Mouse (Mus musculus) MEL (cell line): ENCODE data around the gene Ccdc86. TPM values are rescaled to one million over a fixed set of nuclear protein-coding genes. Genes with fewer than 3 reads are reported as not detected.

Experiments used
- DNase-seq: peaks from one replicate; pipeline ENCODE4 v3.0.0; 2011; ENCODE audit warnings: low read depth, low spot score
- H3K27ac ChIP-seq: 2 replicates; pipeline ENCODE4 v1.5.1; 2012; ENCODE audit warnings: low read depth, mild to moderate bottlenecking, control low read depth, low read length, moderate library complexity; ENCODE audit not compliant: control insufficient read depth
- H3K27me3 ChIP-seq, 2 experiments: fragments of 150-350 bp in 1 of 2; sonication (generic) in 1 of 2; 2 replicates each; pipeline ENCODE4 v1.6.1; 2012; ENCODE audit warnings: low read length in 2 of 2, mild to moderate bottlenecking in 2 of 2, improper control_type of control experiment in 1 of 2, moderate library complexity in 1 of 2; ENCODE audit not compliant: insufficient read depth in 2 of 2, control insufficient read depth in 1 of 2
- H3K36me3 ChIP-seq, 2 experiments: 2 replicates each; pipeline ENCODE4 v1.6.1; 2012 to 2014; ENCODE audit warnings: low read length in 2 of 2, improper control_type of control experiment in 1 of 2, inconsistent platforms in 1 of 2, mild to moderate bottlenecking in 1 of 2; ENCODE audit not compliant: insufficient read depth in 2 of 2, control insufficient read depth in 1 of 2
- H3K4me1 ChIP-seq, 2 experiments: fragments of 150-350 bp in 1 of 2; sonication (generic) in 1 of 2; 2 replicates each; pipeline ENCODE4 v1.6.1; 2012; ENCODE audit warnings: low read length in 2 of 2, improper control_type of control experiment in 1 of 2, mild to moderate bottlenecking in 1 of 2; ENCODE audit not compliant: insufficient read depth in 2 of 2, control insufficient read depth in 1 of 2
- H3K4me3 ChIP-seq, 2 experiments: fragments of 150-350 bp in 1 of 2; sonication (generic) in 1 of 2; 2 replicates each; pipeline ENCODE4 v1.5.1; 2012; ENCODE audit warnings: low read depth in 2 of 2, low read length in 2 of 2, mild to moderate bottlenecking in 2 of 2, moderate library complexity in 2 of 2, control low read depth in 1 of 2, improper control_type of control experiment in 1 of 2; ENCODE audit not compliant: control insufficient read depth in 1 of 2, insufficient read depth in 1 of 2
- H3K79me2 ChIP-seq: 2 replicates; pipeline ENCODE4 v1.6.1; 2012; ENCODE audit warnings: mild to moderate bottlenecking, low read length, moderate library complexity; ENCODE audit not compliant: control insufficient read depth, poor library complexity, insufficient read depth
- H3K9ac ChIP-seq: 2 replicates; pipeline ENCODE4 v1.6.1; 2012; ENCODE audit warnings: low read depth, mild to moderate bottlenecking, control low read depth, low read length, moderate library complexity; ENCODE audit not compliant: control insufficient read depth, poor library complexity, severe bottlenecking
- H3K9me3 ChIP-seq: fragments of 150-350 bp; sonication (generic); replicated peaks from 2 replicates; pipeline ENCODE4 v1.6.1; 2012; ENCODE audit warnings: mild to moderate bottlenecking, low read length, improper control_type of control experiment, moderate library complexity; ENCODE audit not compliant: insufficient read depth
- CHD1 ChIP-seq: IDR thresholded peaks from 2 replicates; pipeline ENCODE4 v1.6.1; 2012; ENCODE audit warnings: low read depth, mild to moderate bottlenecking, inconsistent platforms, low read length, improper control_type of control experiment
- E2F4 ChIP-seq: IDR thresholded peaks from 2 replicates; pipeline ENCODE4 v1.6.1; 2011; ENCODE audit warnings: low read depth, low read length, improper control_type of control experiment, borderline replicate concordance
- JUND ChIP-seq: IDR thresholded peaks from 2 replicates; pipeline ENCODE4 v1.6.1; 2011; ENCODE audit warnings: low read depth, mild to moderate bottlenecking, improper control_type of control experiment, low read length
- KAT2A ChIP-seq: conservative IDR thresholded peaks from 2 replicates; pipeline ENCODE4 v1.6.1; 2012; ENCODE audit warnings: low read depth, low read length, improper control_type of control experiment, inconsistent platforms
- MAFK ChIP-seq: IDR thresholded peaks from 2 replicates; pipeline ENCODE4 v1.6.1; 2011; ENCODE audit warnings: low read depth, mild to moderate bottlenecking, low read length, improper control_type of control experiment, borderline replicate concordance
- MAX ChIP-seq: IDR thresholded peaks from 2 replicates; pipeline ENCODE4 v1.6.1; 2011; ENCODE audit warnings: low read length, improper control_type of control experiment
- MAZ ChIP-seq: IDR thresholded peaks from 2 replicates; pipeline ENCODE4 v1.6.1; 2012; ENCODE audit warnings: low read depth, mild to moderate bottlenecking, inconsistent platforms, low read length, improper control_type of control experiment
- POLR2A ChIP-seq, 2 experiments: IDR thresholded peaks; 2 replicates each; pipeline ENCODE4 v1.6.1; 2011 to 2012; ENCODE audit warnings: low read length in 2 of 2, mild to moderate bottlenecking in 2 of 2, control low read depth in 1 of 2, improper control_type of control experiment in 1 of 2, low read depth in 1 of 2, moderate library complexity in 1 of 2; ENCODE audit not compliant: control insufficient read depth in 1 of 2, insufficient read depth in 1 of 2, poor library complexity in 1 of 2
- POLR2AphosphoS2 ChIP-seq: IDR thresholded peaks from 2 replicates; pipeline ENCODE4 v1.6.1; 2011; ENCODE audit warnings: low read length, improper control_type of control experiment
- SIN3A ChIP-seq: IDR thresholded peaks from 2 replicates; pipeline ENCODE4 v1.6.1; 2012; ENCODE audit warnings: low read length, improper control_type of control experiment, inconsistent platforms
- TAL1 ChIP-seq: IDR thresholded peaks from 2 replicates; pipeline ENCODE4 v1.6.1; 2012; ENCODE audit warnings: mild to moderate bottlenecking, inconsistent platforms, low read length, moderate library complexity, mixed read lengths
- TBP ChIP-seq: IDR thresholded peaks from 2 replicates; pipeline ENCODE4 v1.8.0; 2011; ENCODE audit warnings: low read depth, low read length, improper control_type of control experiment
- UBTF ChIP-seq: IDR thresholded peaks from 2 replicates; pipeline ENCODE4 v1.6.1; 2012; ENCODE audit warnings: low read depth, mild to moderate bottlenecking, inconsistent platforms, low read length, improper control_type of control experiment, moderate library complexity, borderline replicate concordance; ENCODE audit not compliant: insufficient read depth
- USF2 ChIP-seq, 2 experiments: IDR thresholded peaks; 2 replicates each; pipeline ENCODE4 v1.6.1; 2011 to 2012; ENCODE audit warnings: improper control_type of control experiment in 2 of 2, low read length in 2 of 2, borderline replicate concordance in 1 of 2, inconsistent platforms in 1 of 2, low read depth in 1 of 2, mild to moderate bottlenecking in 1 of 2; ENCODE audit not compliant: insufficient read depth in 1 of 2
- ZKSCAN1 ChIP-seq: IDR thresholded peaks from 2 replicates; pipeline ENCODE4 v1.6.1; 2012; ENCODE audit warnings: low read depth, mild to moderate bottlenecking, inconsistent platforms, low read length, improper control_type of control experiment, moderate library complexity
- ZMIZ1 ChIP-seq: IDR thresholded peaks from 2 replicates; pipeline ENCODE4 v1.6.1; 2012; ENCODE audit warnings: low read depth, mild to moderate bottlenecking, inconsistent platforms, low read length, improper control_type of control experiment, moderate library complexity
- polyA plus RNA-seq, 2 experiments: library from polyadenylated mRNA; stranded (reverse) in 1 of 2; unstranded in 1 of 2; fragments of >175 nt in 1 of 2; fragments of >200 nt in 1 of 2; gene quantifications; 2 replicates each; pipeline versions ENCODE4 v1.2.1 to v1.2.4; 2012; ENCODE audit warnings: low replicate concordance in 2 of 2, low read depth in 1 of 2; ENCODE audit not compliant: insufficient read length in 2 of 2, insufficient read depth in 1 of 2, missing spikeins in 1 of 2
- total RNA-seq: library from RNA; depleted of rRNA; stranded (reverse); fragments of 300-350 nt; gene quantifications from 2 replicates; pipeline ENCODE4 v1.2.3, GENCODE M21; 2012

Ccdc86 gene
- total and polyA plus RNA-seq, 3 experiments, result 29.5 to 50.9 TPM; not detected in 1

GRCm38 (mm10) chr19:10897491-10897890, 51.6 kb downstream of the Ccdc86 start:
- DNase-seq, result no peak
- Histone ChIP-seq H3K4me3 (no peak overlapping the region), H3K79me2 (peaks cover 35% of the 10 kb centered on the region), H3K36me3 (peaks cover 6 to 13% of the 10 kb centered on the region in 2 experiments; a peak in 3 of 4 replicates), H3K27me3 (no peaks in the 10 kb centered on the region), H3K9me3 (no peaks in the 10 kb centered on the region), H3K27ac (no peak overlapping the region), H3K4me1 (peaks cover 0 to 7% of the 10 kb centered on the region in 2 experiments; a peak in 1 of 4 replicates), H3K9ac (no peak overlapping the region)
- TF ChIP-seq UBTF, result no peak
- TF ChIP-seq ZMIZ1, result no peak
- no peak for TF ChIP-seq POLR2A (IDR thresholded peaks at IDR 0.05; ENCODE audit: control insufficient read depth in 1 of 2, insufficient read depth in 1 of 2, low read depth in 1 of 2, low read length in 2 of 2, poor library complexity in 1 of 2)
- TF ChIP-seq SIN3A, result no peak
- TF ChIP-seq ZKSCAN1, result no peak
- TF ChIP-seq USF2 (IDR thresholded peaks at IDR 0.05; ENCODE audit: borderline replicate concordance in 1 of 2, insufficient read depth in 1 of 2, low read depth in 1 of 2, low read length in 2 of 2), result no peak
- TF ChIP-seq E2F4, result no peak
- no peak for TF ChIP-seq POLR2AphosphoS2

GRCm38 (mm10) chr19:10896849-10897248, 52.2 kb downstream of the Ccdc86 start:
- peaks cover 6 to 13% of the 10 kb centered on the region in 2 experiments; a peak in 3 of 4 replicates for H3K36me3 ChIP-seq
- DNase-seq, result no peak
- peak overlapping the region; percentile 69 to 97 for H3K4me3 ChIP-seq
- peak overlapping the region; percentile 97 for H3K9ac ChIP-seq
- peaks cover 35% of the 10 kb centered on the region for H3K79me2 ChIP-seq
- TF ChIP-seq TAL1 (no peak), POLR2A (IDR thresholded peaks at IDR 0.05; ENCODE audit: control insufficient read depth in 1 of 2, insufficient read depth in 1 of 2, low read depth in 1 of 2, low read length in 2 of 2, poor library complexity in 1 of 2) (no peak), POLR2AphosphoS2 (no peak), ZKSCAN1 (no peak), TBP (no peak)
- no peaks in the 10 kb centered on the region for H3K9me3 ChIP-seq
- no peak overlapping the region for H3K27ac ChIP-seq
- no peaks in the 10 kb centered on the region for H3K27me3 ChIP-seq
- peaks cover 0 to 7% of the 10 kb centered on the region in 2 experiments; a peak in 1 of 4 replicates for H3K4me1 ChIP-seq

GRCm38 (mm10) chr19:10895708-10896107, 53.4 kb downstream of the Ccdc86 start:
- Histone ChIP-seq H3K27me3 (no peaks in the 10 kb centered on the region; a peak in 1 of 4 replicates), H3K9ac (peak overlapping the region; percentile 97), H3K79me2 (peaks cover 35% of the 10 kb centered on the region), H3K4me3 (peak overlapping the region; percentile 69 to 97), H3K9me3 (no peaks in the 10 kb centered on the region), H3K27ac (peak overlapping the region; percentile 78), H3K36me3 (peaks cover 3 to 13% of the 10 kb centered on the region in 2 experiments; a peak in 3 of 4 replicates), H3K4me1 (peaks cover 0 to 7% of the 10 kb centered on the region in 2 experiments; a peak in 1 of 4 replicates)
- no peak for DNase-seq
- no peak for TF ChIP-seq MAFK
- no peak for TF ChIP-seq MAZ
- no peak for TF ChIP-seq MAX
- 0 out of 2 replicates have a peak, but pooled peaks have one; percentile 23 for TF ChIP-seq KAT2A
- TF ChIP-seq E2F4, result no peak
- no peak for TF ChIP-seq JUND
- TF ChIP-seq SIN3A, result no peak; the same call in 1 of the 2 replicates
- 0 out of 2 replicates have a peak, but pooled peaks have one; percentile 54 for TF ChIP-seq CHD1
